Mouse (Mus musculus) embryonic stem cell, embryonic (primary cell): ENCODE measurements around the gene Ecel1.

Source experiments
- CTCF ChIA-PET, 4 experiments: fragments of 300-600 bp in 2 of 4; fragments of 350-600 bp in 2 of 4; sonication (Branson Sonifier 250); formaldehyde crosslinking; loops; one replicate each; lab custom pipeline; 2022; ENCODE audit warnings: inconsistent platforms in 2 of 4; lab: Charles Lee
- POLR2A ChIA-PET, 4 experiments: fragments of 300-600 bp in 2 of 4; fragments of 350-600 bp in 2 of 4; sonication (Branson Sonifier 250); formaldehyde crosslinking; loops; one replicate each; lab custom pipeline; 2022; ENCODE audit warnings: antibody characterized with exemption in 4 of 4, inconsistent platforms in 1 of 4; lab: Charles Lee

Ecel1 gene

GRCm38 (mm10) chr1:87183998-87184750 is 27.9 kb upstream of the Ecel1 start:
- ChIA-PET CTCF (interaction anchor here in 3 of 4 experiments (0.6 to 5.0 kb wide), 26 partner anchors 8 to 794 kb away, joined by 3 to 89 read pairs (median 4); partner anchors contain the start of genes Chrng (in 1 of the 3) and Gigyf2 (in 1 of the 3)), POLR2A (interaction anchor here in 3 of 4 experiments (0.5 to 1.0 kb wide), 12 partner anchors 8 to 768 kb away, joined by 3 to 6 read pairs (median 3); partner anchors contain the start of gene Ecel1 (in 2 of the 3))

GRCm38 (mm10) chr1:87183013-87183412 is 26.7 kb upstream of the Ecel1 start, which contains the start of gene Prss56:
Prss56 (plus strand) TSS chr1:87183313.
- ChIA-PET CTCF (no interaction called here), POLR2A (no interaction called here)

- ChIA-PET CTCF (no interaction called here), POLR2A (no interaction called here)
Observed at GRCm38 (mm10) chr1:87180896-87181295, 24.6 kb upstream of the Ecel1 start.

GRCm38 (mm10) chr1:87175852-87176292 is 19.6 kb upstream of the Ecel1 start:
- CTCF ChIA-PET: interaction anchor here (0.5 to 4.3 kb wide), 37 partner anchors 9 to 1521 kb away, joined by 3 to 89 read pairs (median 4); partner anchors contain the start of genes Chrnd (in 1 of the 4) and Ecel1 (in 1 of the 4)
- POLR2A ChIA-PET: interaction anchor here (0.5 to 2.2 kb wide), 14 partner anchors 9 to 708 kb away, joined by 3 to 26 read pairs (median 4); partner anchors contain the start of gene Chrnd (in 1 of the 4)

- POLR2A ChIA-PET: interaction anchor here in 2 of 4 experiments (1.1 to 2.2 kb wide), 4 partner anchors 13 to 52 kb away, joined by 4 to 9 read pairs (median 8); no protein-coding TSS in a partner anchor
Observed at GRCm38 (mm10) chr1:87174006-87174955, 18.0 kb upstream of the Ecel1 start.

GRCm38 (mm10) chr1:87172316-87172715 is 16.0 kb upstream of the Ecel1 start:
- CTCF ChIA-PET: interaction anchor here in 2 of 4 experiments (0.8 to 1.6 kb wide), 2 partner anchors 15 kb away, joined by 3 to 7 read pairs; no protein-coding TSS in a partner anchor
- POLR2A ChIA-PET: interaction anchor here in 1 of 4 experiments (0.6 kb wide), 1 partner anchor 556 kb away, joined by 4 read pairs; no protein-coding TSS in a partner anchor

More at GRCm38 (mm10) chr1:87174006-87174955, 18.0 kb upstream of the Ecel1 start:
- CTCF ChIA-PET: interaction anchor here (0.5 to 4.3 kb wide), 12 partner anchors 10 to 324 kb away, joined by 3 to 89 read pairs (median 3); partner anchors contain the start of genes Chrnd (in 1 of the 4) and Ecel1 (in 1 of the 4)

GRCm38 (mm10) chr1:87171312-87171711 is 15.0 kb upstream of the Ecel1 start:
- ChIA-PET CTCF (interaction anchor here in 2 of 4 experiments (1.0 to 1.7 kb wide), 3 partner anchors 14 to 16 kb away, joined by 3 to 7 read pairs (median 7); no protein-coding TSS in a partner anchor), POLR2A (interaction anchor here in 1 of 4 experiments (0.8 kb wide), 1 partner anchor 15 kb away, joined by 3 read pairs; the partner anchor contains the start of gene Ecel1)

- CTCF ChIA-PET: interaction anchor here in 3 of 4 experiments (0.6 to 1.7 kb wide), 7 partner anchors 14 to 97 kb away, joined by 3 to 7 read pairs (median 3); no protein-coding TSS in a partner anchor
Observed at GRCm38 (mm10) chr1:87170458-87170857, 14.1 kb upstream of the Ecel1 start.

GRCm38 (mm10) chr1:87164796-87165184 is 8.5 kb upstream of the Ecel1 start:
- ChIA-PET CTCF (interaction anchor here in 2 of 4 experiments (0.6 to 1.5 kb wide), 3 partner anchors 9 to 468 kb away, joined by 3 read pairs; no protein-coding TSS in a partner anchor), POLR2A (interaction anchor here in 2 of 4 experiments (0.7 to 2.0 kb wide), 2 partner anchors 8 to 456 kb away, joined by 3 to 11 read pairs; partner anchors contain the start of gene Ecel1 (in 1 of the 2))

More at GRCm38 (mm10) chr1:87170458-87170857, 14.1 kb upstream of the Ecel1 start:
- POLR2A ChIA-PET: interaction anchor here in 2 of 4 experiments (0.8 to 2.6 kb wide), 3 partner anchors 14 to 16 kb away, joined by 3 to 8 read pairs (median 3); partner anchors contain the start of gene Ecel1 (in 2 of the 2)

GRCm38 (mm10) chr1:87164164-87164795 is 8.0 kb upstream of the Ecel1 start:
- POLR2A ChIA-PET: interaction anchor here in 3 of 4 experiments (0.6 to 2.0 kb wide), 3 partner anchors 8 to 493 kb away, joined by 3 to 11 read pairs (median 6); partner anchors contain the start of gene Ecel1 (in 1 of the 3)
- CTCF ChIA-PET: interaction anchor here in 2 of 4 experiments (0.6 to 1.1 kb wide), 4 partner anchors 9 to 468 kb away, joined by 3 to 5 read pairs (median 4); no protein-coding TSS in a partner anchor

- POLR2A ChIA-PET: interaction anchor here in 1 of 4 experiments (0.6 kb wide), 2 partner anchors 375 to 1908 kb away, joined by 3 read pairs; no protein-coding TSS in a partner anchor
- CTCF ChIA-PET: interaction anchor here in 1 of 4 experiments (0.6 kb wide), 1 partner anchor 1814 kb away, joined by 5 read pairs; no protein-coding TSS in a partner anchor
Observed at GRCm38 (mm10) chr1:87159396-87159795, 3.1 kb upstream of the Ecel1 start.

GRCm38 (mm10) chr1:87155531-87156198 is 656 bp downstream of the Ecel1 start:
- CTCF ChIA-PET: interaction anchor here in 3 of 4 experiments (0.6 to 1.3 kb wide), 11 partner anchors 18 to 165 kb away, joined by 3 to 12 read pairs (median 3); no protein-coding TSS in a partner anchor

GRCm38 (mm10) chr1:87154501-87155120 is 1.7 kb downstream of the Ecel1 start:
- POLR2A ChIA-PET: interaction anchor here in 2 of 4 experiments (0.6 to 2.5 kb wide), 2 partner anchors 14 to 32 kb away, joined by 6 to 9 read pairs; no protein-coding TSS in a partner anchor
- CTCF ChIA-PET: interaction anchor here in 1 of 4 experiments (0.9 to 1.8 kb wide), 2 partner anchors 21 to 33 kb away, joined by 3 to 4 read pairs; no protein-coding TSS in a partner anchor

More at GRCm38 (mm10) chr1:87155531-87156198, 656 bp downstream of the Ecel1 start:
- POLR2A ChIA-PET: interaction anchor here in 3 of 4 experiments (0.6 to 2.7 kb wide), 17 partner anchors 8 to 733 kb away, joined by 3 to 11 read pairs (median 3); partner anchors contain the start of genes Gigyf2 (in 1 of the 3) and Pde6d (in 1 of the 3)

GRCm38 (mm10) chr1:87153776-87154500 is 2.4 kb downstream of the Ecel1 start:
- POLR2A ChIA-PET: interaction anchor here (0.6 to 2.5 kb wide), 4 partner anchors 14 to 359 kb away, joined by 4 to 9 read pairs (median 6); no protein-coding TSS in a partner anchor
- CTCF ChIA-PET: interaction anchor here in 2 of 4 experiments (0.7 to 1.8 kb wide), 3 partner anchors 22 to 1188 kb away, joined by 3 to 4 read pairs (median 3); no protein-coding TSS in a partner anchor
